Comparison of ENCODE assay signal across 9 mouse cellular contexts in genomic region chr4:58943420-58944205, GRCm38 (mm10). TPM values are rescaled to one million over a fixed set of nuclear protein-coding genes. Genes with fewer than 3 reads are reported as not detected.
DNase-seq lines count a peak whose midpoint lies in the region; ATAC-seq lines count a peak whose summit lies in the region.
"Had no signal": no experiment of that assay in that cellular context is flagged by ENCODE, and none has a peak within 500 bp of the region (broad histone marks: within the 10 kb centered on the region; RNA-seq: fewer than 3 reads in every experiment).

Gene Zkscan16, plus strand, starts transcription at chr4:58943628.

- H3K9ac ChIP-seq in forebrain, embryonic 14.5 days (ENCODE audit: low read length) = peak within 1 kb of the TSS; percentile 74
- peak within 1 kb of the TSS; percentile 58 for H3K9ac ChIP-seq in liver, embryonic 13.5 days
- peak within 1 kb of the TSS; percentile 45 for H3K9ac ChIP-seq in stomach, embryonic 14.5 days (replicated peaks; ENCODE audit: low read depth, low read length)

- peak; percentile 92 for ATAC-seq in forebrain, embryonic 14.5 days
- no peak for ATAC-seq in liver, embryonic 13.5 days (ENCODE audit: low read depth)
- peak; percentile 76; the same call in 1 of the 2 replicates for ATAC-seq in stomach, embryonic 14.5 days (ENCODE audit: insufficient number of reproducible peaks, insufficient read depth, low FRiP score, low read depth)

- WGBS in forebrain, embryonic 14.5 days = 1% methylated on average over 50 of the region's 50 CpGs
- WGBS in liver, embryonic 13.5 days (ENCODE audit: insufficient replicate concordance) = 2% methylated on average over 50 of the region's 50 CpGs
- WGBS in stomach, embryonic 14.5 days = 2% methylated on average over 50 of the region's 50 CpGs

- no peaks in the 10 kb centered on the region for H3K9me3 ChIP-seq in forebrain, embryonic 14.5 days (replicated peaks; ENCODE audit: control insufficient read depth, low read length)
- no peaks in the 10 kb centered on the region for H3K9me3 ChIP-seq in liver, embryonic 13.5 days (replicated peaks)
- no peaks in the 10 kb centered on the region for H3K9me3 ChIP-seq in stomach, embryonic 14.5 days (ENCODE audit: control insufficient read depth, low read depth, low read length)
- H3K9me3 ChIP-seq: G1E had no signal

- H3K27me3 ChIP-seq in forebrain, embryonic 14.5 days (replicated peaks; ENCODE audit: control insufficient read depth, insufficient read depth, low read length) = no peaks in the 10 kb centered on the region
- peaks cover 40% of the 10 kb centered on the region for H3K27me3 ChIP-seq in liver, embryonic 13.5 days
- H3K27me3 ChIP-seq in stomach, embryonic 14.5 days (ENCODE audit: control insufficient read depth, insufficient read depth, low read length) = no peaks in the 10 kb centered on the region

- H3K27ac ChIP-seq in forebrain, embryonic 14.5 days (ENCODE audit: low read depth, low read length) = no peak within 1 kb of the TSS
- no peak within 1 kb of the TSS for H3K27ac ChIP-seq in liver, embryonic 13.5 days
- H3K27ac ChIP-seq in stomach, embryonic 14.5 days (ENCODE audit: low read length) = no peak within 1 kb of the TSS

- peak; percentile 68 for DNase-seq in CD4-positive, CD25-positive, alpha-beta regulatory T cell, adult 2 months (ENCODE audit: low read depth, low spot score)
- DNase-seq in c-Kit-positive CD71-positive TER-119-positive erythroid progenitor cells, embryonic 14.5 days (ENCODE audit: low spot score) = peak; percentile 16
- DNase-seq in forebrain, embryonic 14.5 days (ENCODE audit: low spot score) = peak; percentile 96
- peak; percentile 75 to 82 for DNase-seq in heart, postnatal 10 days
- DNase-seq in kidney, postnatal 36 days = peak; percentile 58 to 83
- DNase-seq in liver, embryonic 13.5 days = peak; percentile 34
- DNase-seq in neural tube, embryonic 10.5 days (ENCODE audit: extremely low spot score, low spot score) = peak; percentile 95

- H3K36me3 ChIP-seq in forebrain, embryonic 14.5 days (ENCODE audit: control insufficient read depth, insufficient read depth, low read length) = no peaks in the 10 kb centered on the region
- no peaks in the 10 kb centered on the region for H3K36me3 ChIP-seq in liver, embryonic 13.5 days
- H3K36me3 ChIP-seq in stomach, embryonic 14.5 days (ENCODE audit: control insufficient read depth, insufficient read depth, low read length) = no peaks in the 10 kb centered on the region; the same call in 1 of the 2 replicates
- H3K36me3 ChIP-seq: G1E had no signal

- intact Hi-C loops in heart, postnatal 10 days (cut with DNase I) = no loop called here

- H3K4me3 ChIP-seq in forebrain, embryonic 14.5 days (ENCODE audit: low read depth, low read length) = peak within 1 kb of the TSS; percentile 70
- H3K4me3 ChIP-seq in liver, embryonic 13.5 days (replicated peaks) = peak within 1 kb of the TSS; percentile 64
- H3K4me3 ChIP-seq in stomach, embryonic 14.5 days (ENCODE audit: low read depth, low read length) = peak within 1 kb of the TSS; percentile 66

- H3K4me1 ChIP-seq in forebrain, embryonic 14.5 days (ENCODE audit: control insufficient read depth, insufficient read depth, low read length) = no peaks in the 10 kb centered on the region
- H3K4me1 ChIP-seq in liver, embryonic 13.5 days (replicated peaks) = peaks cover 10% of the 10 kb centered on the region; the same call in 1 of the 2 replicates
- peaks cover 5% of the 10 kb centered on the region; the same call in 1 of the 2 replicates for H3K4me1 ChIP-seq in stomach, embryonic 14.5 days (ENCODE audit: control insufficient read depth, insufficient read depth, low read length)

- H3K4me2 ChIP-seq in forebrain, embryonic 14.5 days (ENCODE audit: low read length) = peak within 1 kb of the TSS; percentile 85
- H3K4me2 ChIP-seq in liver, embryonic 13.5 days = peak within 1 kb of the TSS; percentile 77
- H3K4me2 ChIP-seq in stomach, embryonic 14.5 days (replicated peaks; ENCODE audit: low read depth, low read length) = peak within 1 kb of the TSS; percentile 88

RNA-seq across cellular contexts. Expression of gene Zkscan16, which starts in this region (rescaled TPM):
- 0.62 and 1.2 TPM in 2 replicates for polyA plus RNA-seq in forebrain, embryonic 14.5 days (2014; fragmentation: Nextera tagmentation; extraction: Ambion mirVana)
- total RNA-seq in heart, postnatal 10 days (2021) = under 1 TPM; 0.12 TPM
- polyA plus RNA-seq in liver, embryonic 13.5 days (2015; fragmentation: Nextera tagmentation; extraction: Ambion mirVana) = 0.03 and 0.06 TPM in 2 replicates
- 0.68 and 1.2 TPM in 2 replicates for polyA plus RNA-seq in stomach, embryonic 14.5 days (2014; fragmentation: Nextera tagmentation; extraction: Ambion mirVana)
- polyA plus RNA-seq: G1E had no signal

Comparison
In these comparisons a context has a peak if more than half of its experiments do, and no peak if none do; other contexts are left out.
1. Peak in DNase-seq in heart, postnatal 10 days; RNA of the gene not detected or under 1 TPM.
2. Peak in DNase-seq, H3K4me3 ChIP-seq, H3K9ac ChIP-seq and H3K4me2 ChIP-seq in liver, embryonic 13.5 days; RNA of the gene not detected or under 1 TPM.
3. DNase-seq: peak in every context shown above with its lines; median percentile 96 in forebrain, embryonic 14.5 days; 95 in neural tube, embryonic 10.5 days; 78 in heart, postnatal 10 days; 70 in kidney, postnatal 36 days; 68 in CD4-positive, CD25-positive, alpha-beta regulatory T cell, adult 2 months; 34 in liver, embryonic 13.5 days; 16 in c-Kit-positive CD71-positive TER-119-positive erythroid progenitor cells, embryonic 14.5 days.